ENCODE assay signal across 22 mouse cellular contexts in the genomic region with DNA sequence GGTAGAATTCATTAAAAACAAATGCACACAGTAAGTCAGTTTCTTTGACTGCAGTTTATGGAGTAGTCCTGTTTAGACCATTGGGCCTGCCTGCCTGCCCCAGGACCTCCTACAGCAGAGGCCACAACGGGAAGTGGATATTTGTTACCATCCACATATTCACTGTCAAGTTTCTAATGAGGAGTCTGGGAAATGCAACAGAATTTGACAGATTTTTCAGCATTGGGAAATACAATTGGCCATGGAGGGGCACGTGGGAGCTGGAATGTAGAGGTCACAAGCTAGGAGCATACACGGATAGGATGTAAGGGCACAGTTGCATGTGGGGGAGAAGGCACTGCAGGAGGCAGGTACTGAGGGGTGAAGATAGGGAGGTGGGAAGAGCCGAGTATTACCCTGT. TPM values are rescaled to one million over a fixed set of nuclear protein-coding genes. Genes with fewer than 3 reads are reported as not detected.
DNase-seq lines count a peak whose midpoint lies in the region; ATAC-seq lines count a peak whose summit lies in the region.
"Had no signal": no experiment of that assay in that cellular context is flagged by ENCODE, and none has a peak within 500 bp of the region (broad histone marks: within the 10 kb centered on the region; RNA-seq: fewer than 3 reads in every experiment).

No protein-coding gene starts in this region.

- H3K36me3 ChIP-seq in forebrain, embryonic 11.5 days (ENCODE audit: control insufficient read depth, insufficient read depth, low read length), result no peaks in the 10 kb centered on the region
- H3K36me3 ChIP-seq in forebrain, embryonic 12.5 days (replicated peaks), result no peaks in the 10 kb centered on the region
- H3K36me3 ChIP-seq in kidney, embryonic 15.5 days, result peaks cover 11% of the 10 kb centered on the region
- H3K36me3 ChIP-seq in midbrain, embryonic 14.5 days (ENCODE audit: control insufficient read depth, insufficient read depth, low read length), result no peaks in the 10 kb centered on the region
- H3K36me3 ChIP-seq in midbrain, embryonic 11.5 days (ENCODE audit: control insufficient read depth, insufficient read depth, low read length), result no peaks in the 10 kb centered on the region
- H3K36me3 ChIP-seq in neural tube, embryonic 14.5 days (ENCODE audit: control insufficient read depth, insufficient read depth, low read length), result no peaks in the 10 kb centered on the region

- no peak for ATAC-seq in forebrain, embryonic 11.5 days (replicated peaks; ENCODE audit: low FRiP score)
- ATAC-seq in forebrain, embryonic 12.5 days (ENCODE audit: low FRiP score), result no peak
- no peak for ATAC-seq in kidney, embryonic 15.5 days (replicated peaks; ENCODE audit: low FRiP score)
- ATAC-seq in midbrain, embryonic 14.5 days (ENCODE audit: low FRiP score, low TSS enrichment), result no peak
- no peak for ATAC-seq in midbrain, embryonic 11.5 days (ENCODE audit: low FRiP score)
- ATAC-seq in neural tube, embryonic 14.5 days (ENCODE audit: low read depth), result no peak
- ATAC-seq: activated CD4-positive, CD25-positive, alpha-beta regulatory T cell, adult 4 months; inflammation-experienced regulatory T-cells, adult 6 months had no signal

- no peaks in the 10 kb centered on the region for H3K9me3 ChIP-seq in forebrain, embryonic 11.5 days (ENCODE audit: control insufficient read depth, low read length)
- no peaks in the 10 kb centered on the region for H3K9me3 ChIP-seq in forebrain, embryonic 12.5 days
- no peaks in the 10 kb centered on the region for H3K9me3 ChIP-seq in kidney, embryonic 15.5 days (replicated peaks)
- H3K9me3 ChIP-seq in midbrain, embryonic 14.5 days (ENCODE audit: control insufficient read depth, low read length), result no peaks in the 10 kb centered on the region
- no peaks in the 10 kb centered on the region for H3K9me3 ChIP-seq in midbrain, embryonic 11.5 days (ENCODE audit: control insufficient read depth, low read length)
- no peaks in the 10 kb centered on the region for H3K9me3 ChIP-seq in neural tube, embryonic 14.5 days (ENCODE audit: control insufficient read depth, low read length)

- WGBS in forebrain, embryonic 11.5 days, result 40% methylated on average over 4 of the region's 4 CpGs
- WGBS in forebrain, embryonic 12.5 days, result 49% methylated on average over 4 of the region's 4 CpGs
- 22% methylated on average over 4 of the region's 4 CpGs for WGBS in kidney, embryonic 15.5 days
- WGBS in midbrain, embryonic 14.5 days, result 46% methylated on average over 4 of the region's 4 CpGs
- WGBS in midbrain, embryonic 11.5 days, result 47% methylated on average over 4 of the region's 4 CpGs
- WGBS in neural tube, embryonic 14.5 days, result 36% methylated on average over 4 of the region's 4 CpGs

- H3K4me2 ChIP-seq in forebrain, embryonic 11.5 days (ENCODE audit: low read depth, low read length, severe bottlenecking), result no peak overlapping the region
- H3K4me2 ChIP-seq in forebrain, embryonic 12.5 days, result no peak overlapping the region
- no peak overlapping the region for H3K4me2 ChIP-seq in kidney, embryonic 15.5 days
- no peak overlapping the region for H3K4me2 ChIP-seq in midbrain, embryonic 14.5 days (ENCODE audit: low read length)
- no peak overlapping the region for H3K4me2 ChIP-seq in midbrain, embryonic 11.5 days
- H3K4me2 ChIP-seq in neural tube, embryonic 14.5 days (ENCODE audit: low read depth, low read length), result no peak overlapping the region

- no peaks in the 10 kb centered on the region for H3K27me3 ChIP-seq in forebrain, embryonic 11.5 days (ENCODE audit: control insufficient read depth, insufficient read depth, low read length)
- H3K27me3 ChIP-seq in forebrain, embryonic 12.5 days, result no peaks in the 10 kb centered on the region
- H3K27me3 ChIP-seq in kidney, embryonic 15.5 days, result no peaks in the 10 kb centered on the region
- no peaks in the 10 kb centered on the region for H3K27me3 ChIP-seq in midbrain, embryonic 14.5 days (ENCODE audit: control insufficient read depth, insufficient read depth, low read length)
- no peaks in the 10 kb centered on the region for H3K27me3 ChIP-seq in midbrain, embryonic 11.5 days (ENCODE audit: control insufficient read depth, insufficient read depth, low read length)
- no peaks in the 10 kb centered on the region for H3K27me3 ChIP-seq in neural tube, embryonic 14.5 days (ENCODE audit: control insufficient read depth, insufficient read depth, low read length)

- peaks cover 6% of the 10 kb centered on the region; the same call in 1 of the 2 replicates for H3K4me1 ChIP-seq in forebrain, embryonic 11.5 days (replicated peaks; ENCODE audit: control insufficient read depth, insufficient read depth, low read length)
- peaks cover 31% of the 10 kb centered on the region for H3K4me1 ChIP-seq in forebrain, embryonic 12.5 days
- peaks cover 52% of the 10 kb centered on the region for H3K4me1 ChIP-seq in kidney, embryonic 15.5 days
- H3K4me1 ChIP-seq in midbrain, embryonic 14.5 days (ENCODE audit: control insufficient read depth, insufficient read depth, low read length), result peaks cover 6% of the 10 kb centered on the region; the same call in 1 of the 2 replicates
- H3K4me1 ChIP-seq in midbrain, embryonic 11.5 days (ENCODE audit: control insufficient read depth, insufficient read depth, low read length), result peaks cover 19% of the 10 kb centered on the region
- H3K4me1 ChIP-seq in neural tube, embryonic 14.5 days (ENCODE audit: control insufficient read depth, insufficient read depth, low read length), result peaks cover 13% of the 10 kb centered on the region; the same call in 1 of the 2 replicates

- H3K27ac ChIP-seq in forebrain, embryonic 11.5 days (ENCODE audit: low read depth, low read length), result no peak overlapping the region
- H3K27ac ChIP-seq in forebrain, embryonic 12.5 days, result no peak overlapping the region
- 0 out of 2 replicates have a peak overlapping the region, but pooled peaks have one; percentile 23 for H3K27ac ChIP-seq in kidney, embryonic 15.5 days
- no peak overlapping the region for H3K27ac ChIP-seq in midbrain, embryonic 14.5 days (replicated peaks; ENCODE audit: low read depth, low read length)
- H3K27ac ChIP-seq in midbrain, embryonic 11.5 days (ENCODE audit: low read depth, low read length), result no peak overlapping the region
- H3K27ac ChIP-seq in neural tube, embryonic 14.5 days (ENCODE audit: low read depth, low read length), result peak overlapping the region; percentile 23; the same call in 1 of the 2 replicates
- H3K27ac ChIP-seq: layer of hippocampus, adult 2 months; liver, embryonic 14.5 days; macrophage had no signal

- 0 out of 2 replicates have a peak overlapping the region, but pooled peaks have one; percentile 5 for H3K9ac ChIP-seq in forebrain, embryonic 11.5 days (ENCODE audit: low read length)
- H3K9ac ChIP-seq in forebrain, embryonic 12.5 days, result no peak overlapping the region
- no peak overlapping the region for H3K9ac ChIP-seq in kidney, embryonic 15.5 days
- H3K9ac ChIP-seq in midbrain, embryonic 14.5 days (replicated peaks; ENCODE audit: low read length), result 0 out of 2 replicates have a peak overlapping the region, but pooled peaks have one; percentile 6
- no peak overlapping the region for H3K9ac ChIP-seq in midbrain, embryonic 11.5 days (ENCODE audit: low read length)
- no peak overlapping the region for H3K9ac ChIP-seq in neural tube, embryonic 14.5 days (replicated peaks; ENCODE audit: low read depth, low read length)
- H3K9ac ChIP-seq: liver, embryonic 14.5 days had no signal

- H3K4me3 ChIP-seq in forebrain, embryonic 11.5 days (ENCODE audit: low read depth, low read length), result no peak overlapping the region
- H3K4me3 ChIP-seq in forebrain, embryonic 12.5 days (replicated peaks), result no peak overlapping the region
- H3K4me3 ChIP-seq in kidney, embryonic 15.5 days (replicated peaks), result no peak overlapping the region
- H3K4me3 ChIP-seq in midbrain, embryonic 14.5 days (replicated peaks; ENCODE audit: low read depth, low read length), result no peak overlapping the region
- no peak overlapping the region for H3K4me3 ChIP-seq in midbrain, embryonic 11.5 days (ENCODE audit: low read depth, low read length)
- H3K4me3 ChIP-seq in neural tube, embryonic 14.5 days (ENCODE audit: low read depth, low read length), result no peak overlapping the region
- H3K4me3 ChIP-seq: layer of hippocampus, adult 2 months had no signal

- DNase-seq in forebrain, embryonic 11.5 days (ENCODE audit: low spot score), result no peak
- no peak for DNase-seq in kidney, adult 18-20 months
- DNase-seq in midbrain, embryonic 14.5 days, result no peak
- DNase-seq in midbrain, embryonic 11.5 days (ENCODE audit: low spot score, missing footprints), result no peak
- DNase-seq in left cerebral cortex, adult 8-10 months (ENCODE audit: low spot score in 2 of 2), result no peak
- DNase-seq: adrenal gland, postnatal 25 days; cerebellum, adult 9-10 months; embryo, embryonic 11 days; right cerebral cortex, postnatal 14 days; thymus, postnatal 4 days had no signal

RNA-seq across cellular contexts. Expression of gene Serinc5, which starts 21.7 kb away (rescaled TPM):
- 6.6 and 7.7 TPM in 2 replicates for polyA plus RNA-seq in forebrain, embryonic 11.5 days (2014; fragmentation: Nextera tagmentation; extraction: Ambion mirVana)
- 9.5 and 10.0 TPM in 2 replicates for polyA plus RNA-seq in forebrain, embryonic 12.5 days (2016; fragmentation: Nextera tagmentation; extraction: Ambion mirVana)
- polyA plus RNA-seq in kidney, embryonic 15.5 days (2015; fragmentation: Nextera tagmentation; extraction: Ambion mirVana), result 16.5 and 16.8 TPM in 2 replicates
- 11.4 and 15.4 TPM in 2 replicates for polyA plus RNA-seq in midbrain, embryonic 14.5 days (2014; fragmentation: Nextera tagmentation; extraction: Ambion mirVana)
- 9.0 and 9.7 TPM in 2 replicates for polyA plus RNA-seq in midbrain, embryonic 11.5 days (2014; fragmentation: Nextera tagmentation; extraction: Ambion mirVana)
- polyA plus RNA-seq in neural tube, embryonic 14.5 days (2014; fragmentation: Nextera tagmentation; extraction: Ambion mirVana), result 16.7 and 27.0 TPM in 2 replicates
- 10 to 100 TPM; 67.0 to 71.5 (median 69.2) TPM for total RNA-seq in left cerebral cortex, adult 8-10 months (2022)

RNA-seq across cellular contexts. Expression of gene Spz1, which starts 56.6 kb away (rescaled TPM):
- polyA plus RNA-seq in forebrain, embryonic 11.5 days (2014; fragmentation: Nextera tagmentation; extraction: Ambion mirVana), result not detected in 2 replicates
- not detected in 2 replicates for polyA plus RNA-seq in forebrain, embryonic 12.5 days (2016; fragmentation: Nextera tagmentation; extraction: Ambion mirVana)
- polyA plus RNA-seq in kidney, embryonic 15.5 days (2015; fragmentation: Nextera tagmentation; extraction: Ambion mirVana), result not detected in 2 replicates
- not detected in 2 replicates for polyA plus RNA-seq in midbrain, embryonic 14.5 days (2014; fragmentation: Nextera tagmentation; extraction: Ambion mirVana)
- polyA plus RNA-seq in midbrain, embryonic 11.5 days (2014; fragmentation: Nextera tagmentation; extraction: Ambion mirVana), result not detected in 2 replicates
- polyA plus RNA-seq in neural tube, embryonic 14.5 days (2014; fragmentation: Nextera tagmentation; extraction: Ambion mirVana), result not detected in 2 replicates
- total RNA-seq in left cerebral cortex, adult 8-10 months (2022), result not detected
- total RNA-seq: adrenal gland, postnatal 25 days; granulocyte monocyte progenitor cell, adult 5-6 weeks; layer of hippocampus, adult 2 months; left cerebral cortex, postnatal 14 days had no signal
- polyA plus RNA-seq: activated CD4-positive, CD25-positive, alpha-beta regulatory T cell, adult 4 months; heart, embryonic 16.5 days; inflammation-experienced regulatory T-cells, adult 6 months; kidney, embryonic 16.5 days; liver, embryonic 14.5 days; macrophage had no signal

Comparison
In these comparisons a context has a peak if more than half of its experiments do, and no peak if none do; other contexts are left out.
1. H3K9ac ChIP-seq: peak in forebrain, embryonic 11.5 days (single experiment) and midbrain, embryonic 14.5 days (single experiment); none in forebrain, embryonic 12.5 days (single experiment), kidney, embryonic 15.5 days (single experiment), midbrain, embryonic 11.5 days (single experiment) and neural tube, embryonic 14.5 days (single experiment).
2. H3K27ac ChIP-seq: peak in kidney, embryonic 15.5 days (single experiment) and neural tube, embryonic 14.5 days (single experiment); none in forebrain, embryonic 11.5 days (single experiment), forebrain, embryonic 12.5 days (single experiment), midbrain, embryonic 14.5 days (single experiment) and midbrain, embryonic 11.5 days (single experiment).